Mouse (Mus musculus) limb, embryonic 14.5 days (tissue): ENCODE data around the gene Pfpl. TPM values are rescaled to one million over a fixed set of nuclear protein-coding genes. Genes with fewer than 3 reads are reported as not detected.

Source experiments
- ATAC-seq: fragments of 200-750 bp; cut with Nextera tagmentation; 2 replicates; pipeline ENCODE4 v1.8.0; 2017; ENCODE audit warnings: low read depth, moderate number of reproducible peaks, moderate TSS enrichment; ENCODE audit not compliant: low FRiP score
- DNase-seq: peaks from one replicate; pipeline ENCODE4 v3.0.0-alpha.2; 2015; ENCODE audit warnings: low spot score
- H3K27ac ChIP-seq: fragments of 300-500 bp; sonication (generic); replicated peaks from 2 replicates; pipeline ENCODE4 v1.5.1; 2014; ENCODE audit warnings: low read depth, mild to moderate bottlenecking, low read length, moderate library complexity, mixed read lengths
- H3K27me3 ChIP-seq: fragments of 300-500 bp; sonication (generic); 2 replicates; pipeline ENCODE4 v1.6.1; 2014; ENCODE audit warnings: low read length, mixed read lengths; ENCODE audit not compliant: control insufficient read depth, insufficient read depth
- H3K36me3 ChIP-seq: fragments of 300-500 bp; sonication (generic); 2 replicates; pipeline ENCODE4 v1.6.1; 2014; ENCODE audit warnings: mild to moderate bottlenecking, low read length, moderate library complexity, mixed read lengths; ENCODE audit not compliant: control insufficient read depth, insufficient read depth
- H3K4me1 ChIP-seq: fragments of 300-500 bp; sonication (generic); 2 replicates; pipeline ENCODE4 v1.6.1; 2014; ENCODE audit warnings: antibody characterized with exemption, low read length, mixed read lengths; ENCODE audit not compliant: control insufficient read depth, insufficient read depth
- H3K4me2 ChIP-seq: fragments of 300-500 bp; sonication (generic); replicated peaks from 2 replicates; pipeline ENCODE4 v1.6.1; 2014; ENCODE audit warnings: low read depth, mild to moderate bottlenecking, low read length, moderate library complexity; ENCODE audit not compliant: severe bottlenecking
- H3K4me3 ChIP-seq: fragments of 300-500 bp; sonication (generic); replicated peaks from 2 replicates; pipeline ENCODE4 v1.5.1; 2014; ENCODE audit warnings: low read length
- H3K9ac ChIP-seq: fragments of 300-500 bp; sonication (generic); 2 replicates; pipeline ENCODE4 v1.6.1; 2014; ENCODE audit warnings: mild to moderate bottlenecking, low read depth, low read length, moderate library complexity; ENCODE audit not compliant: severe bottlenecking
- H3K9me3 ChIP-seq: fragments of 300-500 bp; sonication (generic); 2 replicates; pipeline ENCODE4 v1.6.1; 2016; ENCODE audit warnings: low read length; ENCODE audit not compliant: control insufficient read depth
- POLR2A ChIP-seq: fragments of 200-500 bp; IDR thresholded peaks from 2 replicates; pipeline ENCODE4 v1.8.0; 2012; ENCODE audit warnings: inconsistent platforms, mild to moderate bottlenecking, moderate library complexity, borderline replicate concordance; ENCODE audit not compliant: insufficient read depth, insufficient read length; ENCODE audit errors: extremely low read depth
- WGBS: fragments of 180-500 bp; shearing (Covaris S2); extraction: QIAGEN DNeasy Blood & Tissue Kit; methylation state at CpG from one replicate; pipeline ENCODE4 v1.1.7; 2014; 5-methylcytosine and 5-hydroxymethylcytosine counted together
- polyA plus RNA-seq, 2 experiments: library from polyadenylated mRNA; depleted of rRNA in 1 of 2; stranded (reverse) in 1 of 2; unstranded in 1 of 2; fragments of >200 nt; fragmentation: Nextera tagmentation in 1 of 2; extraction: Ambion mirVana in 1 of 2; gene quantifications; 2 replicates each; pipeline versions ENCODE4 v1.2.1 to v1.2.3; 2012 to 2014

The Pfpl gene
- polyA plus RNA-seq (2012; rRNA removed): not detected in 2 replicates
- polyA plus RNA-seq (2014; fragmentation: Nextera tagmentation; extraction: Ambion mirVana): not detected in 2 replicates

DNA sequence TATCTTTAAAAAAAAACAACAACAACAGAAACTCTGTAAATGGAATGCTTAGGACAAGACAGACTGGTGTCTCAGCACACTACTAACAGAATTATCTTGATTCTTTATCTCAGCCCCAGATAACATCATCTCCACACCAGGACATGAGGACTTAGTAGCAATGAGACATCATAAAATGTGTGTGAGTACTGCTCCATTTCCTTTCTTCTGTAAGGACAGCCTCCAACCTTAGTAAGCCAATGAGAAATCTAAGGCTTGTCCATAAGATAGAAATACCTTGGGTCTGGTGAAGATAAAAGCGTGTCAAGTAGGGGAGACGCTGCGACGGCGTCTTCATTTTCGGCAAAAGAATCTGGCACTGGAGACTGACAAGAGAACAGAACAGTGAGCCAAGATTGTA, at the start of gene Pfpl:
Gene Pfpl, plus strand, starts transcription at position 301 of the 400 bp plus-strand sequence.
- H3K36me3 ChIP-seq: no peaks in the 10 kb centered on the region
- H3K4me2 ChIP-seq: no peak within 1 kb of the TSS
- no peak within 1 kb of the TSS for H3K9ac ChIP-seq
- no peak for TF ChIP-seq POLR2A
- no peak for DNase-seq
- H3K4me3 ChIP-seq: no peak within 1 kb of the TSS
- H3K9me3 ChIP-seq: no peaks in the 10 kb centered on the region
- no peaks in the 10 kb centered on the region for H3K27me3 ChIP-seq
- 90% methylated on average over 6 of the region's 6 CpGs for WGBS
- ATAC-seq: no peak
- H3K27ac ChIP-seq: no peak within 1 kb of the TSS
- H3K4me1 ChIP-seq: no peaks in the 10 kb centered on the region

DNA sequence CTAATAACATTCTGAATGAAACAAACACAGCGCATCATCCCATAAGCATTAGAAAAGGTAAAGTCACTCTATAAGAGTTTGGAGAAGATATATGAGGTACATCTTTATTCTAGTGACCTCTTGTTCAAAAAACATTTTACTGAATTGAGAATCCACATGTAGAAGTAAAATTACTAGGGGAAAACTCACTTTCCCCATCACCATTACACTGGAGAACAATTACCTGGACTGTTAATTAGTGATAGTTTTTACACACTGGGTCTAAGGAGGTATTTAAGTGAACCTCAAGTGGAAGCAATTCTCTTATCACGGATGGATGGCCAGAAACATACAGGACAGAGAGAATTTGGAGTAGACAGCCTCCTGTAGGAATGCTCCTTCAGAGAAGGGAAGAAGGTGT, 40.7 kb upstream of the Pfpl start, which contains the start of gene Olfr1440:
Gene Olfr1440, plus strand, starts transcription at position 301 of the 400 bp plus-strand sequence.
- Histone ChIP-seq H3K9ac (no peak within 1 kb of the TSS), H3K4me3 (no peak within 1 kb of the TSS), H3K4me1 (no peaks in the 10 kb centered on the region), H3K4me2 (no peak within 1 kb of the TSS), H3K36me3 (no peaks in the 10 kb centered on the region), H3K9me3 (no peaks in the 10 kb centered on the region), H3K27ac (no peak within 1 kb of the TSS), H3K27me3 (no peaks in the 10 kb centered on the region)
- 81% methylated on average over 2 of the region's 2 CpGs for WGBS
- TF ChIP-seq POLR2A: no peak
- no peak for DNase-seq
- ATAC-seq: no peak

DNA sequence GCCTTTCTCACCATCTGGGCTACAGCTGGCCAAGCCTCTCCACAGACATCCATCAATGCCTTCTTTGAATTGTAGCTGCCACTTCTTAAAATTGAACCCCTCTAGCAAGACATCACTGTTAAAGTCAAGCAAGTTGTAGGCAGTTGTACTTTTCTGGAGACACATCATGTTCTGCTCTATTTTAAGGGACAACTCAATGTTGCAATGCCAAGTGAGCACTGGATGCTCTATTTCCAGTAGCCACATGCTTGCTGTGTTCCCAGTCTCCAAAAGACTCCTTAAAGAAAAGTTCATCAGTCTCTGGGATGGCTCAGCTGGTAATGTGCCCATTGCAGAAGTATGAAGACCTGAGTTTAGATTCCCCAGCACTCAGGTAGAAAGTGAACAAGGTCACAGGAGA, 14.0 kb upstream of the Pfpl start:
- Histone ChIP-seq H3K27me3 (no peaks in the 10 kb centered on the region), H3K9me3 (no peaks in the 10 kb centered on the region), H3K4me3 (no peak overlapping the region), H3K27ac (peak overlapping the region; percentile 48), H3K4me2 (no peak overlapping the region), H3K4me1 (no peaks in the 10 kb centered on the region), H3K9ac (no peak overlapping the region), H3K36me3 (no peaks in the 10 kb centered on the region)
- no peak for TF ChIP-seq POLR2A
- DNase-seq (no peak), ATAC-seq (no peak)

DNA sequence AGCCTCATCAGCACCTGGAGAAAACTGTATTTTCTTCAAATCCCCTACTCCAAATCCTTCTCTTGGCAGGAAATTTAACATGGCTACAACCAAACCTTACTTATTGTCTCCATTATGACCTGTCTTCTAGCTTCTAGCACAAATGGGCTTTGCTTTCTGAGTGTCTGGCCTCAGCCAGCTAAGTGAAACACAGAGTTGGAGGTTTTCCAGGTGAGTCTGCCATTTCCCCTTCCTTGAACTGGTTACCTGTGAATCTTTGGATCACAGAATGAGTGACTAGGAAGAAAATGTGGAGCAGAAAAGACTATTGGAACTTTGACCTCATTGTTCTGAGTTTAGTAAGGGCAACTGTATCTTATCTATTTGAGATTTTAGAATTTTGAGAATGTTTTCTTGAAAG, 10.3 kb upstream of the Pfpl start, which contains the start of gene Olfr1441:
Gene Olfr1441, plus strand, starts transcription at position 73 of the 400 bp plus-strand sequence.
- ATAC-seq: no peak
- Histone ChIP-seq H3K27me3 (no peaks in the 10 kb centered on the region), H3K9me3 (no peaks in the 10 kb centered on the region), H3K4me2 (no peak within 1 kb of the TSS), H3K4me3 (no peak within 1 kb of the TSS), H3K36me3 (no peaks in the 10 kb centered on the region), H3K4me1 (no peaks in the 10 kb centered on the region), H3K9ac (no peak within 1 kb of the TSS), H3K27ac (no peak within 1 kb of the TSS)
- TF ChIP-seq POLR2A: no peak
- no peak for DNase-seq

DNA sequence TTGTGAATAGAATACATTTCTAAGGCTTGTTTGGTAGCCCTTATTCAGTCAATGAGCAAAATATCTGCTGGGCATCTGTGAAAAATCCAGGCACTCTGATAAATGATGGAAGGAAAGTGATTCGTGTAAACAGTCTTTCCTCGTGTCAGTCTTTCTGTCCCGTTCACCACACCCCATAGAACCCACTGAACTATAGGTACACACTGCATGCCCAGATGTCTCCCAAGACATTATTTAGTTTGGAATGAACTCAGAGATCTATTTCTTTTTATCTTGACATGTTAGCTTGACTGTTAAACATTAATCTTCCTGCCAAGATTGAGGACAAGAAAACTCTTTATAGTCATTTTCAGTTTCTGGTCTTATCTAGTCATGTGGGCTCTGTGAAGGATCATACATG, 9.4 kb upstream of the Pfpl start:
- Histone ChIP-seq H3K4me2 (no peak overlapping the region), H3K9ac (no peak overlapping the region), H3K4me3 (no peak overlapping the region), H3K4me1 (no peaks in the 10 kb centered on the region), H3K36me3 (no peaks in the 10 kb centered on the region), H3K27ac (no peak overlapping the region), H3K9me3 (no peaks in the 10 kb centered on the region), H3K27me3 (no peaks in the 10 kb centered on the region)
- ATAC-seq: no peak
- 91% methylated on average over 3 of the region's 3 CpGs for WGBS
- DNase-seq: no peak
- TF ChIP-seq POLR2A: no peak

DNA sequence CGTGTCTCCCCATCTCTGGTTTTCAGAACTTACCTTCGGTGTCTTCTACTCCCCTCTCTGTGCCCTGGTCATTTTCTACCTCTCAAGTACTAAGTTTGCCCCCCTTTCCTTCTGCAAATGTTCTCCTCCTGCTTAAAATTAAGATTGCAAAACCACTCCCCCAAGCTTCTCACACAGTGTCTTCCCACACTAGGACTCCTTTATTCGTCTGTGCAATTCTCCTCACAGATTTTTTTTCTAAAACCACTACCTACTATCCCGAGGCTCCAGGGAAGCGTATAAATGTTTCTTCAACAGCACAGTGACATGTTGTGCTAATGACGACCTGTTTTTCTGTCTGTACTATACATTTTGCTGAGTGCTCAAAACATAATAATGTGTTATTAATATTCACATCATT, 7.2 kb upstream of the Pfpl start:
- Histone ChIP-seq H3K27ac (no peak overlapping the region), H3K27me3 (no peaks in the 10 kb centered on the region), H3K9ac (no peak overlapping the region), H3K4me2 (no peak overlapping the region), H3K9me3 (no peaks in the 10 kb centered on the region), H3K4me3 (no peak overlapping the region), H3K36me3 (no peaks in the 10 kb centered on the region), H3K4me1 (no peaks in the 10 kb centered on the region)
- ATAC-seq (no peak), DNase-seq (no peak)
- 79% methylated on average over 6 of the region's 6 CpGs for WGBS
- no peak for TF ChIP-seq POLR2A
